Mouse (Mus musculus) testis, adult 2 months (tissue): ENCODE data around the gene Spata25.

Source experiments
- CTCF ChIP-seq: fragments of 200-500 bp; IDR thresholded peaks from 2 replicates; pipeline ENCODE4 v1.5.1; 2012; ENCODE audit warnings: low read depth, mild to moderate bottlenecking, inconsistent platforms, low read length, moderate library complexity; ENCODE audit not compliant: control insufficient read depth, insufficient read depth, insufficient replicate concordance
- POLR2A ChIP-seq: fragments of 200-500 bp; IDR thresholded peaks from 2 replicates; pipeline ENCODE4 v1.6.1; 2012; ENCODE audit warnings: low read depth, mild to moderate bottlenecking, inconsistent platforms, low read length, moderate library complexity; ENCODE audit not compliant: control insufficient read depth

GRCm38 (mm10) chr2:164803921-164804313 lies 24.4 kb downstream of the Spata25 start:
- TF ChIP-seq POLR2A (no peak), CTCF (no peak)
